Mouse (Mus musculus) left cerebral cortex, postnatal 4 days (tissue): Measurements from ENCODE around the gene Bcl6. TPM values are rescaled to one million over a fixed set of nuclear protein-coding genes. Genes with fewer than 3 reads are reported as not detected.

ENCODE experiments used
- DNase-seq: peaks from one replicate; pipeline ENCODE4 v3.0.0-alpha.2; 2022
- intact Hi-C: fragments of 180-260 bp; cut with DNase I; formaldehyde crosslinking; loops from one replicate; pipeline ENCODE4 v1.15.1; 2025
- total RNA-seq, 2 experiments: library from RNA; stranded (reverse); gene quantifications; 2 replicates each; pipeline ENCODE4 v1.2.3; 2021

Bcl6 gene
- total RNA-seq, 2 experiments from 2014 or later = 21.0 to 22.4 TPM

GRCm38 (mm10) chr16:23991846-23992580, 3.4 kb upstream of the Bcl6 start:
- intact Hi-C loops = loop anchor here (5.0 kb wide), 1 partner anchor 510 kb away; no protein-coding TSS in a partner anchor
- DNase-seq = no peak

GRCm38 (mm10) chr16:23991170-23991569, 2.5 kb upstream of the Bcl6 start:
- intact Hi-C loops = loop anchor here (5.0 kb wide), 1 partner anchor 511 kb away; no protein-coding TSS in a partner anchor

GRCm38 (mm10) chr16:23990161-23990970, 1.7 kb upstream of the Bcl6 start:
- no peak for DNase-seq
- intact Hi-C loops = loop anchor here (5.0 kb wide), 1 partner anchor 512 kb away; no protein-coding TSS in a partner anchor

More at GRCm38 (mm10) chr16:23991170-23991569, 2.5 kb upstream of the Bcl6 start:
- peak; percentile 89 for DNase-seq

- no peak for DNase-seq
Measured at GRCm38 (mm10) chr16:23989209-23990160, 833 bp upstream of the Bcl6 start.

GRCm38 (mm10) chr16:23988157-23988465, 541 bp downstream of the Bcl6 start:
- DNase-seq = no peak
- intact Hi-C loops = loop anchor here (5.0 to 10.0 kb wide), 3 partner anchors 827 to 1274 kb away; no protein-coding TSS in a partner anchor

More at GRCm38 (mm10) chr16:23989209-23990160, 833 bp upstream of the Bcl6 start:
- intact Hi-C loops = loop anchor here (5.0 to 10.0 kb wide), 4 partner anchors 513 to 1273 kb away; no protein-coding TSS in a partner anchor

GRCm38 (mm10) chr16:23987341-23988156, 1.1 kb downstream of the Bcl6 start:
- peak; percentile 53 for DNase-seq
- intact Hi-C loops = loop anchor here (5.0 to 10.0 kb wide), 3 partner anchors 827 to 1275 kb away; no protein-coding TSS in a partner anchor

GRCm38 (mm10) chr16:23986871-23987270, 1.8 kb downstream of the Bcl6 start:
- DNase-seq = peak; percentile 21
- intact Hi-C loops = loop anchor here (5.0 to 10.0 kb wide), 3 partner anchors 828 to 1275 kb away; no protein-coding TSS in a partner anchor

- intact Hi-C loops = loop anchor here (5.0 to 10.0 kb wide), 3 partner anchors 829 to 1276 kb away; no protein-coding TSS in a partner anchor
- DNase-seq = no peak
Measured at GRCm38 (mm10) chr16:23986176-23986575, 2.5 kb downstream of the Bcl6 start.

GRCm38 (mm10) chr16:23985467-23985861, 3.2 kb downstream of the Bcl6 start:
- intact Hi-C loops = loop anchor here (2.0 to 10.0 kb wide), 4 partner anchors 829 to 1363 kb away; no protein-coding TSS in a partner anchor
- peak; percentile 59 for DNase-seq

GRCm38 (mm10) chr16:23984760-23985466, 3.7 kb downstream of the Bcl6 start:
- DNase-seq = peak; percentile 24
- intact Hi-C loops = loop anchor here (2.0 to 10.0 kb wide), 5 partner anchors 830 to 1972 kb away; no protein-coding TSS in a partner anchor

GRCm38 (mm10) chr16:23984183-23984582, 4.5 kb downstream of the Bcl6 start:
- intact Hi-C loops = loop anchor here (2.0 to 10.0 kb wide), 4 partner anchors 831 to 1973 kb away; no protein-coding TSS in a partner anchor
- DNase-seq = peak; percentile 91

GRCm38 (mm10) chr16:23982891-23983588, 5.6 kb downstream of the Bcl6 start:
- DNase-seq = peak; percentile 92
- intact Hi-C loops = loop anchor here (2.0 to 10.0 kb wide), 4 partner anchors 832 to 1974 kb away; no protein-coding TSS in a partner anchor

- intact Hi-C loops = loop anchor here (2.0 to 10.0 kb wide), 4 partner anchors 833 to 1975 kb away; no protein-coding TSS in a partner anchor
- DNase-seq = peak; percentile 82
Measured at GRCm38 (mm10) chr16:23981925-23982851, 6.5 kb downstream of the Bcl6 start.

GRCm38 (mm10) chr16:23980991-23981720, 7.5 kb downstream of the Bcl6 start:
- no peak for DNase-seq
- intact Hi-C loops = loop anchor here (5.0 to 10.0 kb wide), 3 partner anchors 834 to 1976 kb away; no protein-coding TSS in a partner anchor

- no peak for DNase-seq
- intact Hi-C loops = loop anchor here (5.0 to 10.0 kb wide), 3 partner anchors 834 to 1977 kb away; no protein-coding TSS in a partner anchor
Measured at GRCm38 (mm10) chr16:23980201-23980870, 8.3 kb downstream of the Bcl6 start.
